Mouse (Mus musculus) right cerebral cortex, postnatal 10 days (tissue): ENCODE measurements around the gene Olfr965.
A peak's percentile ranks its signal among the peaks of the same experiment; 100 is the strongest.
"Not testable (repeated sequence)": the region's sequence is repeated elsewhere in the genome, so short reads cannot be mapped to it uniquely, and the experiment has no call there.

Experiments used
- DNase-seq, 2 experiments: peaks; one replicate each; pipeline ENCODE4 v3.0.0; 2021; ENCODE audit warnings: low spot score in 2 of 2

Olfr965 gene

GRCm38 (mm10) chr9:39711053-39711452 lies at the start of gene Olfr965:
TSS of gene Olfr965 (plus strand) at chr9:39711353.
- no peak for DNase-seq

- no peak for DNase-seq
Observed at GRCm38 (mm10) chr9:39666905-39667304, 44.2 kb upstream of the Olfr965 start, which contains the start of gene Olfr963. TSS of gene Olfr963 (plus strand) at chr9:39667205.

- no peak for DNase-seq
Observed at GRCm38 (mm10) chr9:39669723-39670122, 41.4 kb upstream of the Olfr965 start.

- no peak for DNase-seq
Observed at GRCm38 (mm10) chr9:39674820-39675219, 36.3 kb upstream of the Olfr965 start.

DNA sequence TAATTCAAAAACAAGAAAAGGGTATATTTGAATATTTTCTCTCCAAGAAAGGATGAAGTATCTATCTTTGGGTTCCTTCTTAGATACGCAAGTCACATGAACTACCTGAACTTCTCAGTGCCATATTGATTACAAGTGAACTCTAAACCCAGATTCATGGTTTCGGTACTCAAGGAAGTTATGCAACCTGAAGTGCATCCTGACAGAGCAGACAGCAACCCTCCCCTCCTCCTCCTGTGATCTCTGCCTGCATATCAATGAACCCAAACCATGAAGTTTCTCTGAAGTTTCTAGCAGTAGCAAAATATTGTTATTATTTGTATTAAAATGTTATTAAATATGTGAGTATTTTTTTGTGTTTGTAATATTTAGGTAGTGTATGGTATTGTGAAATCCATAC lies 32.6 kb upstream of the Olfr965 start:
- no peak for DNase-seq

DNA sequence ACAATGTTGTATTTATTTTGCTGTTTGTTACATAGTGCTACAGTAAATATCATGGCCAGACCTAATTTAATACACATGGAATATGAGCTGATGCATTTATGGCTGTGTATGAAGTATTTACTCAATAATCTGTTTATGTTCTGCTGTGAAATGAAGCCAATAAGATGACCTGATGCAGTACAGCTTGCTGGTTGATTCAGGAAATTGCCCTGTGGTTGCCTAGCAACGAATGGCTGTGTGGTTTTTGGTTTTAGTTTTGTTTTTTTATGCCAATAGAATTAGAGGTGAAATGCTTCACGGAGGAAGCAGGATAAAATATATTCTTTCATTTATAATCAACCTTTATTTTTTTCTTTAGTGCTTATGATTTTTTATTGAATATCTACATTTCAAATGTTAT lies 31.9 kb upstream of the Olfr965 start:
- DNase-seq, result peak; percentile 23 to 24

DNA sequence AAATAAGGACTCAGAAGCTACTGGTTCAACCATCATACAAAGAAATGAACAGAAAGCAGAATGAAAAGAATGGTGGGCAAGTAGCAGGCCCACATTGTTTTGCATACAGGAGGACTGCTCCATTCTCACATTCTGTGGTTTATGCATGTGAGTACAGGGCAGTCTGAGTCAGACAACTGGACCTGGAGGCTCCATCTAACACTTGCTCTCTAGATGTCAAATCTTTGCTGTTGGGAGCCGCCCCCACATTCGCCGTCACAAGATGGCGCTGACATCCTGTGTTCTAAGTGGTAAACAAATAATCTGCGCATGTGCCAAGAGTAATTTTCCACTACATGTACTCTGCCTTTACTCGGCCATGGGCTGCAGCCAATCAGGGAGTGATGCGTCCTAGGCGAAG lies 10.0 kb upstream of the Olfr965 start:
- DNase-seq, result not testable (repeated sequence)

DNA sequence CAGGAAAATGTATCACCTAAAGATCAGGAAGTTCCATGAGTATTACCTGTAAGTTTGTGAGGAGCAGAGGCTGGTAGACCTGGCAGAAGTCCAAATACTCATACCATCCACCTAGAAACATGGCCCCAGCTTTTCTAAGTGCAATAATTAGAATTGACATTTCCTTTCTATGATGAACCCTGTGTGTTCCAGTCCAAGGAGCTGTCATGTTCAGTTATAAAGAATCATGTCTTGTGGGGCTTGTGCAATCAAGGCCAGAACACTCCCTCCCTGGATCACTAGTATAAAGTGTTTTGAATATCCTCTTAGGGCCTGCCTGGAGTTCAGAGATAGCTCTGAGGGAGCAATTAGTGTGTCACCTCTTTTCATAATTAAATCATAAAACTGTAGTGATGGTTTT lies 4.1 kb upstream of the Olfr965 start, which contains the start of gene Olfr149:
TSS of gene Olfr149 (minus strand) at position 101 of the 400 bp plus-strand sequence.
- DNase-seq, result no peak

- peak in 1 of 2 experiments; percentile 17 for DNase-seq
Observed at GRCm38 (mm10) chr9:39708958-39709357, 2.2 kb upstream of the Olfr965 start.

DNA sequence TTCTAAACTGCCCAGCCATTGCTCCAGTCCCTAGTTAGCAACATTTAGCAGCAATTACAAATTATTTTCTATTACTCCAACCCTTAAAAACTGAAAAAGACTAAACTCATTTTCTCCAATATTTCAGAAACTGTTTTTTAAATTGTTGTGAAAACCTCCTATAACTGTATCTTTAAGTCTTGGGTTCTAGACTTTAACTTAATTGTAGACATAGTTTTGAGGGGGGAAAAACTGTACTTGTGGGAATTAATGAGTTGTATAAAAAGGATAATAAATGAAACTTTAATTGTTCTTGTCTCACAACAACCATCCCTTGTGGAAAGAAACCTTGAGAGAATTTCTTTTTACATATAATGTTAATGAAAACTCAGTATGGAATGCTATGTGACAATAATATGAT lies 19.5 kb downstream of the Olfr965 start, which contains the start of gene Olfr150:
TSS of gene Olfr150 (plus strand) at position 301 of the 400 bp plus-strand sequence.
- DNase-seq, result no peak

DNA sequence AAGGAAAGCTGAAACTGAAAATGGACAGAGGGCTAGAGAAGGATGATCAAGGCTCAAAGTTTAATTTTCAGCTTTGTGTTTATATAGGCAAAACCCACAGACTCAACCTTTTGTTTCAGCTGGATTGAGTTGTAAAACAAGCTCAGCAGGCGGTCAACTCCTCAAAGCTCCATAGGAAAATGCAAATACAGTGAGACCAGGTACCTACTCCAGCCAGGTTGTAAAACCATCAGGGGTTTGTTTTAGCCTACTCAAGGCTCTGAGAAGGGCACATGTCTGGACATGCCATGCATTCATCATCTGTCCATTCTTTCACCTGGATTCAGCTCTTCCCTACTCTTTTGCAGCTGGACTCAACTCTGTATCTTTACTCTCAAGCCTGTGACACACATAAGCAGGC lies 29.6 kb downstream of the Olfr965 start:
- no peak for DNase-seq

DNA sequence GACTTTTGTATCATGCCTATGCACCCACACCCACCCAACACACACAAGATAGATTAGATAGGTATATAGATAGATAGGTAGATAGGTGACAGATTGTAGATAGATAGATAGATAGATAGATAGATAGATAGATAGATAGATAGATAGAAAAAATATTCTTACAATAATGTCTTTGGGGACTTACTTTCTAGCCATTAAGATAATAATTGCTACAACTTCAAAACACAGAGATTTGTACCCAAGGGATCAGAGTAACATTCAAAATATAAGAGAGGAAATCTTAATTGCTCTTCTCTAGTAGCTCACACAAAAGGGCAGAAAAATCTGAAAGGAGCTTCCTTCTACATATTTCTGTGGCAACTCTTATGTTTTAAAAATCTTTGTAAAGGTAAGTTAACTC lies 34.8 kb downstream of the Olfr965 start, which contains the start of gene Olfr967:
TSS of gene Olfr967 (plus strand) at position 301 of the 400 bp plus-strand sequence.
- no peak for DNase-seq

GRCm38 (mm10) chr9:39746428-39746827 lies 35.3 kb downstream of the Olfr965 start:
- DNase-seq, result no peak
